Mouse (Mus musculus): ENCODE measurements around the gene E2f2.

Gene E2f2

GRCm38 (mm10) chr4:136206033-136206893 is 34.1 kb downstream of the E2f2 start, which contains the start of gene Asap3:
Gene Asap3 (plus strand): TSS chr4:136206365.
- peak; percentile 63 for DNase-seq (ENCODE audit: low spot score)

DNA sequence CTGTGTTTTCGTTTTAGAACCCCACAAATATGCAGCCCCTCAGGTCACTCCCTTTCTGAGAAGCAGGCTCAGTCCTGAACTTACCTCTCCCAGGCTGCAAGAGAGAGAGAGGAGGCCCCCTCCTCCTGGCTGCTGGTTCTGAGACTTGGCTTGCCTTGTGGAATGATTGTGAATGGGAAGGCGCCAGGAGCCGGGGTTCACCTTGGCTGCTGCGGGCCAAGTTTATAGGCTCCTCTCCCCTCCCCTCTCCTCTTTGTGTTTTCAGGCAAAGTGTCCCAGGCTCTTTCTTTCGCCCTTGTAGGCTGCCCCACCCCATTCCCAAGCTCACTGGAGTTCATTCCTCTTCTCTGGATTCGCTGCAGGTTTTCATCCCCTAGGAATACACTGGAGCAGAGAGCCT is 34.7 kb downstream of the E2f2 start:
- DNase-seq (ENCODE audit: low spot score): no peak

- DNase-seq (ENCODE audit: low spot score): no peak
These were observed 38.7 kb downstream of the E2f2 start for GRCm38 (mm10) chr4:136210931-136211330.

DNA sequence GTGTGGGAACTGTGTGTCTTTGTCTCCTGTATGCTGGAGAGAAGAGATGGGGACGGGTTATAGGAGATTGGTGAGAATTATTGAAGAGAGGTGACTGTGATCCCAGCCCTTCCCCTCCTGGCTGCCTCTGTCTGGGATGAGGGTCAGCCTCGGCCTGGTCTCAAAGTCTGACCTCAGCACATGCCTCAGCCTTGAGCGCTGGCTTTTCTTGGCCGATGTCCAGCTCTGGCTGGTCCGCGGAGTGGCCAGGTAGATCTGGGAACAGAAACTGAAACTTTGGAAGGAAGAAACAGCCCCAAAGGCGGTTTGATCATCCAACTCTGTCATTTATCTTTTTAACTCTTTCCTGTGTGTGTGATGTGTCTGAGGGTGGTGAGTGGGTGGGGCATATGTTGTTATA is 41.4 kb downstream of the E2f2 start:
- no peak for DNase-seq (ENCODE audit: low spot score)

GRCm38 (mm10) chr4:136214828-136215227 is 42.6 kb downstream of the E2f2 start:
- DNase-seq (ENCODE audit: low spot score): no peak

DNA sequence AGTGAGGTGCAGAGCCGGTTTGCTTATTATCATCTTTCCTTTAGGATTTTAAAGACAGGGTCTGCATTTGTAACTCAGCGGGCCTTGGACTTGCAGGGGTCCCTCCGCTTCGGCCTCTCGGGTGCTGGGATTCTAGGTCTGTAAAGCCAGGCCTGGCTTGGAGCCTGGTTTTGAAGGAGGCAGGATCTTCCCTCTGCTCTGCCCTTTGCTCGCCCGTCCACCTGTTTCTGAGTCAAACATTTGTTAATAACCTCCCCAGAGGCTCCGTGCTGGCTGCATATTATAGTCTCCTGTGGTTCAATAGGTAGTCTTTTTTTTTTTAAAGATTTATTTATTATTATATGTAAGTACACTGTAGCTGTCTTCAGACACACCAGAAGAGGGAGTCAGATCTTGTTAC is 43.4 kb downstream of the E2f2 start:
- DNase-seq (ENCODE audit: low spot score): no peak

- DNase-seq (ENCODE audit: low spot score): no peak
These were observed 44.9 kb downstream of the E2f2 start for GRCm38 (mm10) chr4:136217063-136217462.

DNA sequence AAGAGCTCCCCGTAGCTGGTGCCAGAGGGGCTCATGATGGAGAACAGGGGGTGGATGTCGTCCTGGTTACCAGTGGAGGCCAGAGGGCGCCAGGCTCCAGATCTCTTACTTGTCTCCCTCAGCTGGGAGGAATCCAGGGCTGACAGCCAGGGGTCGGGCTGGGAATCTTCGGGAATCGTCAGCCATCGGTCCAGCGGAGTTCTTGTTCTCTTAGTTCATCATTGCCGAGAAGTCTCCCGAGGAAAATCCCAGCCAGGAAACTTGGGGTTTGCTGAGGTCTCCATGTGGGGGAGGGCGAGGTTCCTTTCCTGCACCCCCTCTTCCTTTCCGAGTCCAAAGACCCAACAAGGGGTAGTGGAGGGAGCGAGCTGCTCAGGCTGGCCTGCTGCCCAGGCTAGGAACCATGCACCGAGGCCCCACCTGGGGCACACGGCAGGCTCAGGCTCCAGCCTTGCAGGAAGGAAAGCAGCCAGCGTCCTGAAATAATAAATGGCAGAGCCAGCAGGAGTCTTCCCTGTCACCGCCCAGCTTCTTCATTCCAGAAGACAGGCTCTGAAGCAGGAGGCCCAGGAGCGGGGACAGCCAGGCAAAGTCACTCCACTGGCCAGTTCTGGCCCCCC is 46.5 kb downstream of the E2f2 start:
- no peak for DNase-seq (ENCODE audit: low spot score)

GRCm38 (mm10) chr4:136220133-136220775 is 48.1 kb downstream of the E2f2 start:
- no peak for DNase-seq (ENCODE audit: low spot score)

DNA sequence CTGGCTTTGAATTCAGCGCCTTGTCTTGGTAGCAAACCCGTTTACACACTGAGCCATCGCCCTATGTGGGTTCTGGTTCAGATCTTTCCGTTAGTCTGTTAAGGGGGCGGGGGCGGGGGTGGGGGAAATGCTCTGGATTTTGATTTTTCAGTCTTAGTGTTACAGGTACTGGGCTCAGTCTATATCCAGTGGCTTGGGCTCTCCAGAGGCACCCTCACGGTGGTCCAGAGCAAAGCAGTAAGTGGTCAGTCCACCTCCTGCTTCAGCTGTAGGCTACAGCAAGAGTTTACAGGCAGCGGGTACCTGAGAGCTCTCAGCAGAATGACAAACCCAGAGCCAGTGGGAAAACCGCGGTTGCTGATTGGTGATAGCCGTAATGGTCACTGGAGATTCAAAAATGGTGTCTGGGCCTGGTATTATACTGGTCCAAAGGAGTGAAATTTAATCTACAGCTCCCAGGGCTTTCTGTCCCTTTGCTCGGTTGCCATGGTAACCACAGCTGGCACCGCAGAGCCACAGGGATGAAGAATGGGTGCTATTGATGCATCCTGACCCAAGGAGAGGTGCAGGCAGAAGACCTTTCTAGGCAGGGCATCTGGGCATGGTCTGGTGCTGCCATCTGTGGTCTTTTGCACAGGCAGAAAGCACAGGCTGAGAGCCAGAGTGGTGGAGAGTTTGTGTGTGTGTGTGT is 51.5 kb downstream of the E2f2 start:
- peak; percentile 22 for DNase-seq (ENCODE audit: low spot score)

DNA sequence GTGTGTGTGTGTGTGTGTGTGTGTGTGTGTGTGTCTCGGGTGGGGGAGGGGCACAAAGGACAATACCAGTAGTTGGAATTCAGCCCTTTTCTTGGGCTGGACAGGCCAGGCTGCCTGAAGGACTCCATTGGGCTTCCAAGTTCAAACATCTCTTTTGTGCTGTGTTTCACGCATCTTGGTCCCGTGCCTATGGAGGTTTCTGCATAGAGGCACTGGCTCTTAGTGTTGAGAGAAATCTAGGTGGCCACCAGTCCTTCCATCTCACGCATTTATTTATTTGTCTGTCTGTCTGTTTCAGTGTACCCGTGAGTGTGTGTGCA is 52.0 kb downstream of the E2f2 start:
- no peak for DNase-seq (ENCODE audit: low spot score)

- DNase-seq (ENCODE audit: low spot score): no peak
These were observed 52.7 kb downstream of the E2f2 start for GRCm38 (mm10) chr4:136224677-136225460.

GRCm38 (mm10) chr4:136227408-136227807 is 55.2 kb downstream of the E2f2 start:
- no peak for DNase-seq (ENCODE audit: low spot score)

DNA sequence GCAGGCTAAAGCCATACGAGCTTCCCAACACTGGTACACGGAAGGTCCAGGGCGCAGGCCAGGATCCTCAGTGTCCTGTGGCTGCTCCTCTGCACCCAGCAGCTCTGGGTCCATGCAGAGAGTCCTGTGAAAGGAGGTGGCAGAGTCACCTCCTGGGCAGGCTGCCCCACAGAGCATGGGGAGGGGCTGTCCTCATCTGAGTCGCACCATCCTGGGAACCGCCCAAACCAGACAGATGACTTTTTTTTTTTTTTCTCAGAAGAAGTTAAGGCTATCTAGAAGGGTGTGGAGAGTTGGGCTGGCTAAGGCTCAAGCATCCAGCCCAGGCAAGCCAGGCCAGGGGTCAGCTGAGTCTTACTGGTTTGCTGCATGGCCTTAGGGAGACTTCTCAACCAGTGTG is 56.4 kb downstream of the E2f2 start:
- no peak for DNase-seq (ENCODE audit: low spot score)

DNA sequence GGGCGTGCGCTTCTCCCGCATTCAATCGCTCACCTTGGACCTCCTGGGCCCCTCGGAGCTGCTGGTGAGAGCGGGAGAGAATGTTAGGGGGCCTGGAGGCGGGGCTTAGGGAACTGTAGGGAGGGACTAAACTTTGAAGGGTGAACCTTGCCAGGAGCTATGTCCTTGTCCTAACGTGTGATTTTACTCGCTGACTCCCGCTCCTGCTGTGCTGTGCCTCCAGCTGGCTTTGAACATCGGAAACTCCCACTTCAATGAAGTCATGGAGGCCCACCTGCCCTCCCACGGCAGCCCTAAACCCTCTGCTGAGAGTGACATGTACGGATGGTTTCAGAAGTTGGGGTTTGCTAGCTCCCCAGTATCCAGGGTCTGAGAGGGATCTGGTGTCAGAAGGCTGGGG is 66.5 kb downstream of the E2f2 start:
- DNase-seq (ENCODE audit: low spot score): no peak

DNA sequence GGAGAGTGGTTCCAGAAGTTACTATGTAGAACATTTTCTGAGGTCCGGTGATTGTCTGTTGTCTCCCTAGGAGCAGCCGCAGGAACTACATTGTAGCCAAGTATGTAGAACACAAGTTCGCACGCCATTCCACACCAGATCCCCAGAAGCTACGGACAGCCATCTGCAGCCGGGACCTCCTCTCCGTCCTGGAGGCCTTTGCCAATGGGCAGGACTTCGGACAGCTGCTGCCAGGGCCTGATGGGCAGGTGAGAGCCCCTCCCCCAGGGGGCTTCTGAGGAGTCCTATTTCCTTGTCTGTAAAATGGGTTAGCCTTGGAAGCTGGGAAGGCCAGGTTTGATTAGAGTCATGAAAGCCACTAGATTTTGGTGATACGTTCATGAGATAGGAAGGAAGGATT is 66.9 kb downstream of the E2f2 start:
- DNase-seq (ENCODE audit: low spot score): no peak

DNA sequence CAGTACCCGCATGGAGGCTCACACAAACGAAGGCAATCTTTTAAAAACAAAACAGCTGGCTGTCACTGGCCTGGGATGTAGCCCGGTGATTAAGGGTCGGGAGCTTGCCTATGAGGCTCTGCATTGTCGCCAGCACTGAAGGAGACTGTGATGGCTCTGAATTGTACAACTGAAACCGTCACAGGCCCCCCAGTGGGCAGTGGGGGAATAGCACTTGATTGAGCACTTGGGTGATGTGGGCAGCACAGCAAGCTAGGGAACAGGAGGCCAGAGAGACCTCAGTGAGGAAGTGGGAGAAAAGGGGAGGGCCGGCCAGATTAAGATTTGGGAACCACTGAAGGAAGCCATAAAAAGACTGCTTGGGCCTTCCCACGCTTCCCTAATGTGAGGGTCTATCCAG is 67.4 kb downstream of the E2f2 start:
- DNase-seq (ENCODE audit: low spot score): peak; percentile 87

DNA sequence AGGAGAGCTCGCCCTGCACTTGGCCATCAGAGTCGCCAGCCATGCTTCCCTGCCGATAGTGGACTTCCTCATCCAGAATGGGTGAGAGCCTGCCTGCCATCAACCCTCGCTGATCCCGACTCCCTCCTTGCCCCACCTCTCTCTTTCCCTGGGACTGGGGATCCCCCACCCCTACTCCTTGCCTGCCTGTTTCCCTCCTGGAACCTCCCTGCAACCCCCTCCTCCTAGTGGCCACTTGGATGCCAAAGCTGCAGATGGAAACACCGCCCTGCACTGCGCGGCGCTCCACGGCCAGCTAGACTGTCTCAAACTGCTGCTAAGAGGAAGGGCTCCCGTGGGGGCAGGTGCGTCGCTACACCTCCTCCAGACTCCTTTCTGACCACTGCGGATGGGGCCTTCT is 67.9 kb downstream of the E2f2 start:
- DNase-seq (ENCODE audit: low spot score): no peak

- DNase-seq (ENCODE audit: low spot score): no peak
These were observed 68.8 kb downstream of the E2f2 start for GRCm38 (mm10) chr4:136240955-136241354.

DNA sequence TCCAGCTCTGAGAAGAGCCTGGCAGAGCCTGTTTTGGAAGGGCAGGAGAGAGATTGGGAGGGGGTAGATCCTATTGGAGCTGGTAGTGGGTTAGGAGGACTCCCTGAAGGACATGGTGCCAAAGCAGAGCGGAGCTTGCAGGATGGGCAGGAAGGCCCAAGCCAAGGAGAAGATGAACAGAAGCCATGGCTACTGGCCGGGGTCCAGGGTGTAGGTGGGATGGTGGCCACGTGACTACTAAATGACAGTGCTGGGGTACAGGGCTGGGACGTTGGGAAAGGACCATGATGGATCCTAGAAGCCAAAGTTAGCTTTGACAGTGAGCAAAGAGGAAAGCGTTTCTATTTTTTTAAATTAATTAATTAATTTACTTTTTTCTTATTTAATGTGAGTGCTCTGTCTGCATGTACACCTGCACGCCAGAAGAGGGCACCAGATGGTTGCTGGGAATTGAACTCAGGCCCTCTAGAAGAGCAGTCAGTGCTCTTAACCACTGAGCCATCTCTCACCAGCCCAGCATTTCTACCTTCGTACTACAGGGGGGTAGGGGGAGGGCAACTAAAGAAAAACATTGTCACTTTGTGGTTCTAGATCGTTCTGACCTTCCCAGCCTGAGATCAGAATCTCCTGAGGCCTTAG is 70.0 kb downstream of the E2f2 start:
- no peak for DNase-seq (ENCODE audit: low spot score)

DNA sequence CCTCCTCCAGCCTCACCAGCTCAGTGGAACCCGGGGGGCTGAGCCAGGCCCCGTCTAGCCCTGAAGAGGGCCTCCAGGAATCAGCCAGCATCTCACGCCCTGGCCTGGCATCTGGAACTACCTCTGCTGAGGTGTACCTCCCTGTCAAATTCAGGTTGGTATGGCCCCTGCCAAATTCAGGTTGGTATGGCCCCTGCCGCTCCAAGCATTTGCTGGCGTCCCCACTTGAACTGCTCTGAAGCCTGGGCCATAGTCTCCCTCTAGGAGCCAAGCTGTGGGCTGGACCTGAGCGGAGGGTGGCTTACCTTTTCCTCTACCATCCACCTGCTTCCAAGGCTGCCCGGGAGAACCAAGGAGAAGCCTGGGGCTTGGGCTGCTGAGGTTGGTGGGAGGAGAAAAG is 70.5 kb downstream of the E2f2 start:
- no peak for DNase-seq (ENCODE audit: low spot score)

All from layer of hippocampus, adult 9-10 months (tissue).